Mouse (Mus musculus) ovary, postnatal 10 days (tissue): ENCODE measurements around the gene Zbtb40.
A peak's percentile ranks its signal among the peaks of the same experiment; 100 is the strongest.

Experiments used
- DNase-seq: peaks from one replicate; pipeline ENCODE4 v3.0.0; 2022; ENCODE audit warnings: low spot score

The Zbtb40 gene

DNA sequence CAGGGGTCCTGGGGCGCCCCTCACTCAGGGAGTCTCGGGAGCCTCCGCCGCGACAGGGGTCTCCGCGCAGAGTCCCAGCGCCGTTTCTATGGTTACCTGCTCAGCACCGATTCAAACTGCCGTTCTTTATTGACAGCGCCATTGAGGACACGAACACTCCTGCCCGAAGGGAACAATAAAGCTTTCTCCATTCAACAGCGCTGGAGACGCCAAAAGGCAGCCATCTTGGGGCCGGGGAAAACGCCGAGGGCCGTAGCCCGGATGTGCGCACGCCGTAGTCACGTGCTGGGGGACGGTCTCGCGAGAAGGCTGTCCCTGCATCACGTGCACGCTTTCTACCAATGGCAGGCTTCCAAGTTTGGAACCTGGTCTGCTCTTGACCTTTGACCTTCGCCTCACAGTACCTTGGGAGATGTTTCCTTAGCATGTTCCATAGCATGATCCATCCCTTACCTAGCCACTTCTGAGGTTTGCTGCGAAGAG is at the start of gene Zbtb40:
Gene Zbtb40 (minus strand): TSS at position 252 of the 483 bp plus-strand sequence.
- DNase-seq = peak; percentile 60

DNA sequence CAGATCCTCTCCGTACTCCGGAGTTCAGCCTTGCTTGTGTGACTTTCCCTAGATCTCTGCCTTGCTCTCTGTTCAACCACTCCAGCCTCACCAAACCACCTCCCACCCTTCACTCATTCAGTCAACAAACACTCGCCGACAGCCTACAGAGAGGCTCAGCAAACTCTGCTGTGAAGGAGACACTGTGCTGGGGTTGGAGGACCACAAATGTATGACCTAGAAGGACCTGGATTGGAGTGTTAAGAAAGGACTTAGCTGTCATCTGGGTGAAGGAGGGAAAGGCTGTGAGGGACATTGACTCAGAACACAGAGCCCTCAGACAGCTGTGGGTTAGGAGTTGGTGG is 49.4 kb upstream of the Zbtb40 start:
- DNase-seq = no peak

DNA sequence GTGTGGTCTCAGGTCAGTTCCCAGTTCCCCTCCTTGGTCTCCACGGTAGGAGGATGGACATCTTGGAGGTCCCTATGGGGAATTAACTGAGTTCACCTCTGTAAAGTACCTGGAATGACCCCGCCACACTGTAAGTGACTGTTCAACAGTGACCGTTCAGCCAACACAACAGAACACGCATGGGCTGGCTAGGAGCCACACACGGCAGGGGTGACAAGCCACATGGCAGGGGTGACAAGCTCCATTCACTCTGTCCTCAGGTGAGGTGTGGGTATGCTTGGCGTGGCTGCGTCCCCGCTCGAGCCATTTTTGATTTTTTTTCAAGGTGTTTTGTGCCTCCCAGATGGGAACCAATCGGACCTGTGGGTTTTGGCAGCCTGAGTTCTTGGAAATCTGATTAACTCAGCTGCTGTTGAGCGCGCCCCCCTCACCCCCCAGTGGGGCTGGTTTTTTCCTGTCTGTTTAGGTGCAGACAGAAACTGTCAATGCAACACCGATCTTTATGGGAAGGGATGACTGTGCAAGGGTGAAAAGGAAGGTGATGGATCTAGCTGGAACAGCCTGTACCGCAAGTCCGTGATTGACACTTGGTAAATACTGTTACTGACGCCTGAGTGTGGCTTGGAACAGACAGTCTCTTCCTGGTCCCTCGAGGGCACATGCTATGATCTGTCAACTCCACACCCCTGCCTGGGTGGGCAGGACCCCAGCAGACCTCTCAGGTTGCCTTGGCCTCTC is 48.8 kb upstream of the Zbtb40 start:
- no peak for DNase-seq

DNA sequence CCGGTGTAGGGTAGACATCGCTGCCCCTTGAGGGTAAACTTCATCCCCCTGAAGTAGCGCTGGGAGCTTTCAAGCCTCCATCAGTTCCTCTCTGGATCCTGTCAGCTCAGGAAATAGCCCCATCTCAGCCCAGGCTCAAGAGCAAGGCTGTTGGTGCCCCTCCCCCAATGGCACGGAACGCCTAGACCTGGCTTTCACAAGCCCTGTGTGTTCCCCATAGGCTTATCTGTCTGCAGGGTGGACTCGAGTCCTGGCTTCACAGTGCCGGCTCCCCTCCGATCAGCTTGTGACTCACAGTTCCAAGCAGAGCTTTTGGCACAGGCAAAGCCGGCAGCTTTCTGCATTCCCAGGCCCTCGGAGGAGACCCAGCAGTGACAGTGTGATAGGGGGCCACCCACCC is 47.8 kb upstream of the Zbtb40 start:
- no peak for DNase-seq

DNA sequence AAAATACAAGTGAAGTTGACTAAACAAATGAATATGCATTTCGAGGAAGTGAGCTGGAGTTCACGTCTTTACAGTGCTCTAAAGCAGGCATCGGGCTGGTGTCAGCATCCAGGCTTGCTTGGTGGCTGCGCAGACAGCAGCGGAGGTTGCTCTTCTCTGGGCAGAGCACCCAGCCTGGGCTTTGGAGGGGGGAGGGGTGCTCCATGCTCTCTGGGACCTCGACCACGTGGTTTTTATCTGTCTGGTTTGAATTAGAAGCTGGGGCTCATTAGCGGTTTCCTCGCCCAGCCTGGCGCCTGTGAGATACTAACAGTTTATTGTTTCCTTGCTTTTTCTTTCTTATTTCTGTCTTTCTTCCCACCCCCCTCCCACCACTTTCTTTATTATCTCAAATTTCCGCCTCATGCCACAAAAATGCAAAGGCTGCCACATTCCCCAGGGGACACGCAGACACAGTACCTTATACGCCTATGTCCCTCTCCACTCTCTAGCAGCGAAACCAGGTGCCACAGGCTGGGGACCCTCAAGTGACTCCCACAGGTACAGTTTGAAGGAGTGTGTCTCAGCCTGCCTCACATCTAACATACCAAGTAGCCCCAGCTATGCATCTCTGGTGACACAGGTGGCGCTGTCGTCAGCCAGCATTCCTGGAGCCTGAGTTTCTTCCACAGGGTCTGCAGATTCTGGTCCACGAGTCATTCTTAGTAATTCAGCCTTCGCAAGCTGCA is 36.6 kb upstream of the Zbtb40 start:
- no peak for DNase-seq

DNA sequence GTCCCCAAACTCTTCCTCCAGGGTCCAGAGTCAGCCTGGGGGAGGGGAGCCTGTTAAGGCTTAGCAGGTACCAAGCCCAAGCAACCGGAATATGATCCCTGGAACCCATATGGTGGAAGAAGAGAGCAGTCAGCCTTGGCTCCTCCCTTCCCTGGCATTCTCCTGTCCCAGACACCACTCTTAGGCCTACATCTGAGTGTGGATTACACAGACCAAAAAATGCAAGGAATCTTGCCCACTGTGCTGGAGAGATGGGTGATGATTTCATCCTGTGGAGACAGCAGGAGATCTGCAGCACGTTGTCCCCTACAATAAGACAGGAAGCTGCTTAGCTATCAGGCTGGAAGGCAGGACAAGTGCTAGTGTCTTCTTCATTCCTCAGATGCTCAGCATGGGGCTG is 34.3 kb upstream of the Zbtb40 start:
- no peak for DNase-seq

DNA sequence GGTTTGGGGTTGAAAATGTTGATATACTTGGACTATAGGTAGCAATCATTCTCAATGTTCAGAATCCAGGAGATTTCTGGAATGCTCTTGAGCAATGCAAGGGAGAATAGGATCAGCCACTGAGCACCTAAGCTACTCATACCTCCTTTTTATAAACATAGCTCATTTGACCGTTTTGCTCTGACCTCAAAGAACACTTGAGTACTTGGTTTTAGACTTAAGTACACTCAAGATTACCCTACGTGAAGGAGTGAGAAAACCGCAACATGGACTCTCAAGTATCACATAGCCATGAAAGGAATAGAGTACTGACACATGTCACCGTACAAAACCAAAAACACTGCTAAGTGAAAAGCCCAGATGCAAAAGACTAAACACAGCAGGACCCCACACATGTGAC is 32.8 kb upstream of the Zbtb40 start:
- no peak for DNase-seq

DNA sequence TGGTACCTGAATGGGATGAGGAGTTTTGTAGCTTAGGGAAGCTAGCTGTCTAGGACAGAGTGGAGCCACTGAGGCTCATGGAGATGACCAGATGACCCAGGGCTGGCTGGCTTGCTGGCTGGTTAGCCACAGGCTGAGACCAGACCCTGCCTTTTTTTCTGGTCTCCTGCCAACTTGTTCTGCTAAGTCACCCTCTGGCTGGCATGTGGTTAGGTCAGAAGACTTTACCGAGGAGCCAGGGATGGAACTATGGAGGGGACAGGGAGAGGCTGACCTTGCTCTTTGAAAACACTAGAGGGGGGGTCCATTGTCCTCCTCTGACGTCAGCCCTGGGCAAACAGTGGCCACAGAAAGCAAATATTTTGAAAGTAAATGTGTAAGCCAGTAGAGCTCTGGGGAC is 28.6 kb upstream of the Zbtb40 start:
- DNase-seq = no peak

DNA sequence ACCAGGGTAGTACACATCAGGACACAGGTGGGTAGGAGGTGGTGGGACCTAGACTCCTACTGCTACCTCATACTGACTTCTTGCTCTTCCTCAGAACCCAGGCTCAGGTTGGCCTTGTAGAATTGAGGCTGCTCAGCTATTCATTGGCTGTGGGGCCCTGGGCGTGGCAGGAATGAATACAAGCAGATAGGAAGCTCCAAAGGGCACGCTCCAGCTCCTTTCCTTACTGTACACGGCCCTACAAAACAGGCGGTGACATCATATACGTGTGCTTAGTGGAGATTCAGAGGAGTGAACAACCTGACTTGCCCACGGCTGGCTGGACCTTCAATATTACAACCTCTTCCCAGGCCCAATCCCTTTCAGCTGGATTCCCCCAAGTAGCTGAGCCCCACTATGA is 22.6 kb upstream of the Zbtb40 start:
- no peak for DNase-seq

DNA sequence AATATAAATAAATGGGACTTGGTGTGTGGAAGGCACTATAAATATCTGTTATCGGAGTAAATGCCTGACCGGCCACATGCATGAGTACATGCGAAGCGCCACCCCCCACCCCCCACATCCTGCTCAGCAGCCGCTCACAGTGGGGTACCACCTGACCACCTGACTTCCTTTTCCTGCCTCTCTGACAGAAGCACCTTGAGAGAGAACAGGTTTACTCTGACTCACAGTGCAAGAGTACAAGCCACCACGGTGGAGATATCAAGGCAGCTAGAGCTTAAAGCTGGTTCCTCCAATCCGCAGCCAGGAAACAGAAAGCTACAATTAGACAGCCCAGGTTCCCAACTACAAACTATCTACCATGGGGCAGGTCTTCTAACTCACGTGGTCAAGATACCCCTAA is 19.9 kb upstream of the Zbtb40 start:
- no peak for DNase-seq

DNA sequence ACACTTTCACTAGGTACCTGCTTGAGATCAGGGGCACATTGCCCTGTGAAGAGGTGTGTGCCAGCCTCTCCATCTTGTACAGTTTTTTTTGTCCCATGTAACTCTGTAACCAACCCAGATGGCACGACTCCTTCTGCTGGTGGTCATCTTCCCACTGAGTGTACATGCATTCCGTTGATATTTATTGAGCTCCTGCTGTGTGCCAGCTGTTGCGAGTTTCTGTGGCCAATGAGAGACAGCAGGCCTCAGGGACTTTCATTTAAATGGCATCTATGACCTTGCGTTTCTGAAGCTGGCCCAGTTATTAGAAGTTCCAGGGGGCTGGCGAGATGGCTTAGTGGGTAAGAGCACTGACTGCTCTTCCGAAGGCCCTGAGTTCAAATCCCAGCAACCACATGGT is 17.2 kb upstream of the Zbtb40 start:
- DNase-seq = no peak

DNA sequence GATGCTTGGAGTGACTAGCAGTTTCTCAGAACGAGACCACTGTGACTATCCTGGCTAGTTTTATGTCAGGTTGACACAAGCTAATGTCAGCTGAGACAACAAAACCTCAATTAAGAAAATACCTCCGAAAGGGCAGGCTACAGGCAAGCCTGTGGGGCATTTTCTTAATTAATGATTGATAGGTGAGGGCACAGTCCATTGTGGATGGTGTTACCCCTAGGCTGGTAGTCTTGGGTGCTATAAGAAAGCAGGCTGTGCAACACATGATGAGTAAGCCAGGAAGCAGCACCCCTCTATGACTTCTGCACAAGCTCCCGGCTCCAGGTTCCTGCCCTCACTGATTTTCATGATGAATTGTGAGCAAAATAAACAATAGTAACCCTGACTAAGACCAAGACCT is 6.3 kb upstream of the Zbtb40 start:
- no peak for DNase-seq

DNA sequence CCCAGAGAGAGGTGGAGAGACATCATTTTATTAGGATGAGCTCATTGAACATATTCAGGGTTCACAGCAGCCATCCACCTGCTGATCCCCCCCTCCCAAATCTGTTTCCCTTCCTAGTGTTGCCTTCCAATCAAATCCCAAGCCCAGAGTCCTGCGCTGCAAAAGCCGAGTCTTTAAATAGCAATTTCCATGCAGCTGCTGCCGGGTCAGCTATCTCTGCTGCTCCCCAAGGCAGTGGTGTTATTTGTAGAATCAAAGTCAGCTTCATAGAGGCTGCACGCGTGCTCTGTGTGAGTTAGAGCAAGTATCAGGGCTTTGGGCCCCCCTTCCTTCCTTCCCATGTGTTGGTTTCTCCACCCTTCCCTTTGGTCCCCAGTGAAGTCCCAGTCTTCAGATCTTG is 5.2 kb upstream of the Zbtb40 start:
- no peak for DNase-seq

DNA sequence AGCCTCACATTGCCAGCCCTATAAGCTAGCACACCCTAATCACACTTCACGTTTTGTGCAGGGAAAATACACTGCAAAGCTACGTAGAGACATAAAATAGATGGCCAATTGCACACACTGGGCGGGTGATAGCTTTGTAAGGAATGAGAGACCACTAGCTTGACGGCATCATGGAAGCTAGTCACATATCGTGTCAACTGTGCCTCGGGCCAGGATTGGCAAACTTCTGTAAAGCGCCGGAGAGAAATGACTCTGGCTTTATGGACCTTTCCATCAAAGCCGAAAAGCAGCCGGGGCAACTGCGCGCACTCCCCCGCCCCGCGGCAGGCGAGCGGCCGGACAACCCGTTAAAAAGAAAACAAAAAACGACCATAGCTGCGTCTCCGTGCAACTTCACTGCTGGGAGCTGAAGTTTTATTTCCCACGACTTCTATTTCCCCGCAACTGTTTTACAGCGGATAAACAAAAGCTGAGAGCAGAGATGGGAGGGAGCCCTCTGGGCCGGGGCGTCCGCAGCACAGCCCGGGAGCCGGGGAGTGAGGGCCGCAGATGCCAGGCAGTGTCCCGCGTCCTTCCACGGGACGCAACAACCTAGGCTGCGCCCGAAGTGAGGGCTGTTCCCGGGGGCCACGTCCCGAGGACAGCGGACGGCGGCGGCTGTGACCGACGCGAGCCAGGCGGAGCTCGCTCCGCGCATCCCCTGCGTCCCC is 606 bp downstream of the Zbtb40 start:
- no peak for DNase-seq

DNA sequence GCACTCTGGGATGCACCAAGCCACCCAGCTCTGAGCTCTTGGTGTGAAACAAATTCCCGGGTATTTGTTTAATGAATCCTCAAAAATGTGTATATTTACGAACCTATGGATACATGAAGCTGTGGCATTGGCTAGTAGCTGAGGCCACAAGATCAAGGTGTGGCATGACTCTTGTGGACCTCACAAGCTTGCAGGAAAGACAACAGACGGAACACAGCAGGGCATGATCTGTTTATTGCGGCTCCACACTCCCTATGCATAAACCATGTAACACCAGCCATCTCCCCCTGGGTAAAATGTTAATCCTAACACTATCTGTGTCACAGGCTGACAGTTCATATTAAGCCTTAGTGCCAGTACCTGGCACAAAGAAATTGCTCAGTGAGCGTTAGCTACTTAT is 2.5 kb downstream of the Zbtb40 start:
- no peak for DNase-seq

DNA sequence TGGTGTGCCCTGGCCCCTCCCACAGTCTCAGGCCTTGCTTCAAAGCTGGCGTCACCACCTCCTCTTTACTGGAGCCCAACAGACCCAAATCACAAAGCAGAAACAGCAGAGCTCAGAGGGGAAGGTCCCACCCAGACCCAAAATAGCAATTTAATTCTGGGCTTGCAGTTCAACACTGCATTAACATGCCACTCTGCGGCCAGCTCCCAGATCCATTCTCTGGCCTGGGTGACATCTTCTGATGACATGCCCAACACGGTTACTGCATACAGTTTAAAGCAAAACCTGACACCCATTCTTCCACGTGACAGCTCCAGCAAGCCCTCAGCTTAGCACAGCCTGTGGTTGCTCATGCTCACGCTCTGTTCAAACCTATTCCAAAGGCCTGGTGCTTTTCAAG is 4.1 kb downstream of the Zbtb40 start:
- no peak for DNase-seq

DNA sequence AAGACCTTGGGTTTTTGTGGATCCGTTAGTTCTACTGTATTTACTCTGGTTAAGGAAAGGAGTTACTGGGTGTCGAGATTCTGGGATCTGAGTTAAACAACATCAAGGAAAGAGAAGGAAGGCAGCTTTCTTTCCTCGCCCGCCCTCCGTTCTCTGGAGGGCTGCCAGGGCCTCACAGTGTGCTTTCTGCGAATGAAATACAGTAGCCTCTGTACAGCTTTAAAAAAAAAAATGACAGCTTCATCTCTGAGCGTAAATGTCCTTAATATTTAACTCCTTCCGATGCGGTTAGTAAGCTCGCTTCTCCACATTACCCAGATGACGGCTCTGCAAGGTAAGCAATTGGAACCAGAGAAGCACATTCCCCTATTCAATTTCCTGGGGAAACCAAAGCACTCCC is 4.8 kb downstream of the Zbtb40 start:
- no peak for DNase-seq

DNA sequence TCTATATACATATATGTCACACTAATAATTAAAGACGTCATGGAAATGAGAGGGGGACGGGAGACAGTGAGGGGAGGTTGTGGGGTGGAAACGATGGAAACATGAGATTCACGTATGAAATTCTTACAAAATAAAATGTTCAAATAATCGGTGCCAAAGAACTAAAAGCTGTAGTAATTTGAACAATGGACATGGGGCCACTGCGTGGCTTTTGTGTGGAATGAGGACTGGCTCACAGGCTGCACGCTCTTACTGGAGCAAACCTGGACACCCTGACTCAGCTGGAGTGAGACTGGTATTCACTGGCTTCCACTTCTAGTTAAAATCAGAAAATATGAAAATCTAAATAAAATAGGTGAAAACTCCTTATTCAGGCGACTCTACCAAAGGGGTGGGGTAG is 6.6 kb downstream of the Zbtb40 start:
- no peak for DNase-seq

DNA sequence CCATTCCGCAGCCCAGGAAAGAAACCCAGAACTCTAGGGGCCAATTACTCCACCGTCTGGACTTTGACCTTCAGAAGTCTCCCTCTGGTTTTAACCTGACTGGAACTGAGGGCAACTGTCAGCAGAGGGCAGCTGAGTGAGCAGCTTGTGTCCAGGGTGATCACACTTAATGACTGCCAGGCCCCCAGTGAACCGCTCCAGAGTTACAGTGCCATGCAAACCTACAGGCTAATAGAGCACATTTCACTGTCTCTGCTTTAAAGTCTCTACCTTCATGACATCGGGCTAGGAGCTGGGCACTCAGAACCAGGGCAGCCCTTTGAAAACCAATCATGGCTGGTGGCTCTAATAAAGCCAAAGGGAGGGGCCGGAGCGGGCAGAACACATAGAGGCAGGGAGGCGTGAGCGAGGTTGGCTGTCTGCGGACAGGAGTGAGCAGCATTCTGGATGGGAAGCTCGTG is 7.4 kb downstream of the Zbtb40 start:
- DNase-seq = no peak

DNA sequence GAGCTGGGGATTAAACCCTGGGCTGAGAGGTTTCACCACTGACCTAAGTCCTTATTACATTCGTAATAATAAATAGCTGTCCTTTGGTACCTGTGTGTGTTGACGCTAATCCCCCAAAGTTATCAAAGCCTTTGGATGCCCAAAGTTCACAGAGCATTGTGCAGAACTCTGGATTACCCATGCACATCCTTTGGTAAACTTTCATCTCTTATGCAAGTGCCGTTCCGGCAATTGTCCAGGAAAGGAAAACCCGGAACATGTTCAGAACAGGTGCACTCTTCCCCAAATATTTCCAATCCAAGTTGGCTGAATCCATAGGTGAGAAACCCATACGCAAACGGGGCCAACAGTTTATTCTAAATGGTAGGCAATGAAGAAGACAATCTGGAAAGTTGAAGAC is 9.2 kb downstream of the Zbtb40 start:
- DNase-seq = no peak

DNA sequence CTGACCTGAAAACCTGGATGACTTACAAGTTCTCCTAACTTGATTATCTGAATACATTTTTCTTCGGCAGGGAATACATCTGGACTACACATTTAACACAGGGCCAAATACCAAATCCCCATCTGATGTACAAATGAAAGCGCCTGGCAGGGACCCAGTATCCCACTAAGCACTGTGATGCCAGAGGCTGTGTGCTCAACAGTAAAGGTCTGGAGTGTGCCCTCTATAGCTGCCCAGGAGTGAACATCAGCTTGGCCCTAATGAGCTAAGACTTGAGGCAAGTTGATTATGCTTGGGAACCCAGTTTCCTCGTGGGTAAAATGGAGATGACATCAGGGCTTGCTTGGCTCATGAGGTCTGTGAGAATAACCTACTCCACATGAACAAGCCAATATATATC is 10.1 kb downstream of the Zbtb40 start:
- DNase-seq = no peak

DNA sequence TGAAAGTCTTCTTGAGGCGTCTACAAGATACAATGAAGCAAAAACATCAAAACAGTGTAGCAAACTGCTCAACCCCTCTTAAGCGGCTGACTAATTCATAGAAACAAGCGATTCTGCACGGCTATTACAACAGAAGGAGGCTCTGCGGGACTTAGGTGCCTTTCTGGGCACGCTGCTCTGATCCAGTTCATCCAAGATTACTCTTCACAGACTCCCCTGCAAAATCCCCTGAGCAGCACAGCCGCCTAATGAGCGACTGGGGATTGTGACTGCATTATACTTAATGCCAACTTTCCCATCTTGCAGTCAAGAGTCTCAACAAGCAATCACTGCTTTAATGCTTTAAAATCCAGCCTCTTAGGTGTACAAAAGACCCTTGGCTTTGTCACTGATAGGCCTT is 10.5 kb downstream of the Zbtb40 start:
- no peak for DNase-seq
